Mouse (Mus musculus): ENCODE data around the gene Plcb1.

- TF ChIP-seq CTCF (IDR thresholded peaks at IDR 0.05; ENCODE audit: low read depth, low read length) (no peak), POLR2A (IDR thresholded peaks at IDR 0.05; ENCODE audit: borderline replicate concordance, low read depth, low read length) (no peak)
Observed at GRCm38 (mm10) chr2:135200830-135201229, 415.0 kb downstream of the Plcb1 start.
